In the genomic region with DNA sequence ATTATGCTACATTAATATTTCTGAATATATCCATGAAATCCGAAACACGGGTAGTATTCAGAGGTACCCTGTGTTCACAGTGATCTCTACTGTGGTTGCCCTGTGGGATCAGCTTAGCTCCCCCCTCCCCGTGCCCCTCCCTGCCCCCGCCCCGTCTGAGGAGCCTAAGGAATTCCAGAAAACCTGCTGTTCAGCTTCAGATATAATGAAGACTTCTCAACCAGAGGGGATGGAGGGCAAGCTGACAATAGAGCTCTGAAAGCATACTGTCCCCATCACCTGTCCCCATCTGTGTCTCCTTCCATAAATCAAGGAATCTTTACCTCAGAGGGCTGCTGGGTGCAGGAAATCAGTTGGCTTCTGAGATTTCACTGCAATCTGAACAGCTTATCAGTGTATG, we compare ENCODE assay signal across 27 mouse cellular contexts.
DNase-seq lines count a peak whose midpoint lies in the region; ATAC-seq and TF ChIP-seq lines count a peak whose summit lies in the region.
"Had no signal": no experiment of that assay in that cellular context is flagged by ENCODE, and none has a peak within 500 bp of the region (broad histone marks: within the 10 kb centered on the region; RNA-seq: fewer than 3 reads in every experiment).

No protein-coding gene starts in this region.

- WGBS in kidney, postnatal 0 days, result 56% methylated on average over 5 of the region's 5 CpGs
- 60% methylated on average over 5 of the region's 5 CpGs for WGBS in lung, postnatal 0 days
- 60% methylated on average over 5 of the region's 5 CpGs for WGBS in embryonic facial prominence, embryonic 10.5 days
- 38% methylated on average over 5 of the region's 5 CpGs for WGBS in embryonic facial prominence, embryonic 15.5 days

- TF ChIP-seq EP300 in lung, postnatal 0 days (IDR thresholded peaks at IDR 0.05), result no peak

- peaks cover 23% of the 10 kb centered on the region for H3K4me1 ChIP-seq in kidney, postnatal 0 days (replicated peaks; ENCODE audit: insufficient read depth, low read length)
- peaks cover 8% of the 10 kb centered on the region; the same call in 1 of the 2 replicates for H3K4me1 ChIP-seq in lung, postnatal 0 days (ENCODE audit: insufficient read depth, low read depth, low read length)
- H3K4me1 ChIP-seq in embryonic facial prominence, embryonic 10.5 days, result peaks cover 59% of the 10 kb centered on the region
- H3K4me1 ChIP-seq in embryonic facial prominence, embryonic 15.5 days, result peaks cover 61% of the 10 kb centered on the region

- H3K9ac ChIP-seq in kidney, postnatal 0 days (ENCODE audit: low read depth, low read length), result no peak overlapping the region
- no peak overlapping the region for H3K9ac ChIP-seq in lung, postnatal 0 days (replicated peaks; ENCODE audit: low read depth)
- no peak overlapping the region for H3K9ac ChIP-seq in embryonic facial prominence, embryonic 15.5 days
- H3K9ac ChIP-seq: embryonic facial prominence, embryonic 12.5 days; forebrain, embryonic 12.5 days; forebrain, postnatal 0 days; hindbrain, embryonic 14.5 days; midbrain, embryonic 12.5 days; neural tube, embryonic 12.5 days had no signal

- H3K36me3 ChIP-seq in kidney, postnatal 0 days (ENCODE audit: insufficient read depth, low read length), result peaks cover 5% of the 10 kb centered on the region; the same call in 1 of the 2 replicates
- peaks cover 13% of the 10 kb centered on the region; the same call in 1 of the 2 replicates for H3K36me3 ChIP-seq in lung, postnatal 0 days (ENCODE audit: insufficient read depth, low read length)
- H3K36me3 ChIP-seq in embryonic facial prominence, embryonic 10.5 days (replicated peaks), result peaks cover 24% of the 10 kb centered on the region
- peaks cover 28% of the 10 kb centered on the region for H3K36me3 ChIP-seq in embryonic facial prominence, embryonic 15.5 days
- H3K36me3 ChIP-seq: midbrain, embryonic 12.5 days had no signal

- H3K4me3 ChIP-seq in kidney, postnatal 0 days (replicated peaks; ENCODE audit: low read depth, low read length), result no peak overlapping the region
- H3K4me3 ChIP-seq in lung, postnatal 0 days (ENCODE audit: low read depth, low read length), result no peak overlapping the region
- no peak overlapping the region for H3K4me3 ChIP-seq in embryonic facial prominence, embryonic 10.5 days
- no peak overlapping the region for H3K4me3 ChIP-seq in embryonic facial prominence, embryonic 15.5 days (replicated peaks)
- H3K4me3 ChIP-seq: embryonic facial prominence, embryonic 12.5 days; forebrain, embryonic 12.5 days; midbrain, embryonic 12.5 days; myocyte; neural tube, embryonic 12.5 days had no signal

- ATAC-seq in kidney, postnatal 0 days (replicated peaks; ENCODE audit: low FRiP score, low read depth), result no peak
- no peak for ATAC-seq in lung, postnatal 0 days
- ATAC-seq in embryonic facial prominence, embryonic 15.5 days (ENCODE audit: insufficient number of reproducible peaks, low FRiP score, low TSS enrichment, low read depth), result no peak
- no peak for ATAC-seq in frontal cortex, adult (ENCODE audit: low TSS enrichment)
- ATAC-seq: forebrain, postnatal 0 days; intestine, postnatal 0 days had no signal

- H3K4me2 ChIP-seq in kidney, postnatal 0 days (ENCODE audit: low read length), result no peak overlapping the region
- H3K4me2 ChIP-seq in lung, postnatal 0 days (replicated peaks; ENCODE audit: low read depth, low read length), result no peak overlapping the region
- no peak overlapping the region for H3K4me2 ChIP-seq in embryonic facial prominence, embryonic 15.5 days (replicated peaks)
- H3K4me2 ChIP-seq: embryonic facial prominence, embryonic 12.5 days; forebrain, embryonic 12.5 days; heart, embryonic 11.5 days; hindbrain, embryonic 14.5 days; liver, embryonic 11.5 days; midbrain, embryonic 12.5 days; neural tube, embryonic 12.5 days had no signal

- no peak for DNase-seq in kidney, postnatal 0 days (ENCODE audit: low spot score)
- no peak for DNase-seq in kidney, postnatal 14 days
- no peak for DNase-seq in lung, postnatal 0 days (ENCODE audit: low spot score)
- no peak for DNase-seq in lung, adult 18-20 months
- DNase-seq in embryonic facial prominence, embryonic 10.5 days (ENCODE audit: low spot score), result no peak
- DNase-seq in Muller cell, postnatal 12 days (ENCODE audit: inconsistent ontology term), result no peak
- DNase-seq: adrenal gland, postnatal 10 days; cerebellum, adult 8-10 months; cerebellum, postnatal 36 days; forebrain, postnatal 0 days; gastrocnemius, postnatal 25 days; heart, postnatal 36 days; kidney, postnatal 4 days; layer of hippocampus, adult 9-11 months; lung, postnatal 14 days; right cerebral cortex, postnatal 4 days had no signal

- no peaks in the 10 kb centered on the region for H3K27me3 ChIP-seq in kidney, postnatal 0 days (ENCODE audit: insufficient read depth, low read length)
- H3K27me3 ChIP-seq in lung, postnatal 0 days (replicated peaks; ENCODE audit: insufficient read depth, low read length), result no peaks in the 10 kb centered on the region
- peaks cover 6% of the 10 kb centered on the region; the same call in 1 of the 2 replicates for H3K27me3 ChIP-seq in embryonic facial prominence, embryonic 10.5 days (replicated peaks; ENCODE audit: low read depth, poor library complexity, severe bottlenecking)
- no peaks in the 10 kb centered on the region for H3K27me3 ChIP-seq in embryonic facial prominence, embryonic 15.5 days
- H3K27me3 ChIP-seq: embryonic facial prominence, embryonic 12.5 days; neural tube, embryonic 12.5 days had no signal

- no peak for TF ChIP-seq CTCF in kidney, postnatal 0 days (IDR thresholded peaks at IDR 0.05; ENCODE audit: low read depth)
- TF ChIP-seq CTCF in lung, postnatal 0 days (IDR thresholded peaks at IDR 0.05), result no peak

- no peaks in the 10 kb centered on the region for H3K9me3 ChIP-seq in kidney, postnatal 0 days (replicated peaks; ENCODE audit: low read length)
- no peaks in the 10 kb centered on the region for H3K9me3 ChIP-seq in lung, postnatal 0 days (ENCODE audit: low read length)
- no peaks in the 10 kb centered on the region for H3K9me3 ChIP-seq in embryonic facial prominence, embryonic 10.5 days
- no peaks in the 10 kb centered on the region for H3K9me3 ChIP-seq in embryonic facial prominence, embryonic 15.5 days (replicated peaks)
- H3K9me3 ChIP-seq: embryonic facial prominence, embryonic 12.5 days; forebrain, embryonic 12.5 days; midbrain, embryonic 12.5 days; neural tube, embryonic 12.5 days had no signal

- 0 out of 2 replicates have a peak overlapping the region, but pooled peaks have one; percentile 47 for H3K27ac ChIP-seq in kidney, postnatal 0 days
- H3K27ac ChIP-seq in lung, postnatal 0 days (ENCODE audit: low read length), result peak overlapping the region; percentile 9; the same call in 1 of the 2 replicates
- H3K27ac ChIP-seq in embryonic facial prominence, embryonic 10.5 days (replicated peaks), result 0 out of 2 replicates have a peak overlapping the region, but pooled peaks have one; percentile 19
- H3K27ac ChIP-seq in embryonic facial prominence, embryonic 15.5 days (replicated peaks), result peak overlapping the region; percentile 61; the same call in 1 of the 2 replicates
- H3K27ac ChIP-seq: embryonic facial prominence, embryonic 12.5 days; forebrain, embryonic 12.5 days; hindbrain, embryonic 14.5 days; midbrain, embryonic 12.5 days; neural tube, embryonic 12.5 days had no signal

Comparison
In these comparisons a context has a peak if more than half of its experiments do, and no peak if none do; other contexts are left out.
1. H3K27ac ChIP-seq: peak in every context shown above with its lines; median percentile 61 in embryonic facial prominence, embryonic 15.5 days; 47 in kidney, postnatal 0 days; 19 in embryonic facial prominence, embryonic 10.5 days; 9 in lung, postnatal 0 days.